Mouse (Mus musculus): ENCODE measurements around the gene Il17c. TPM values are rescaled to one million over a fixed set of nuclear protein-coding genes. Genes with fewer than 3 reads are reported as not detected.

Il17c gene
- polyA plus RNA-seq, 1 experiment: 0.12 TPM

DNA sequence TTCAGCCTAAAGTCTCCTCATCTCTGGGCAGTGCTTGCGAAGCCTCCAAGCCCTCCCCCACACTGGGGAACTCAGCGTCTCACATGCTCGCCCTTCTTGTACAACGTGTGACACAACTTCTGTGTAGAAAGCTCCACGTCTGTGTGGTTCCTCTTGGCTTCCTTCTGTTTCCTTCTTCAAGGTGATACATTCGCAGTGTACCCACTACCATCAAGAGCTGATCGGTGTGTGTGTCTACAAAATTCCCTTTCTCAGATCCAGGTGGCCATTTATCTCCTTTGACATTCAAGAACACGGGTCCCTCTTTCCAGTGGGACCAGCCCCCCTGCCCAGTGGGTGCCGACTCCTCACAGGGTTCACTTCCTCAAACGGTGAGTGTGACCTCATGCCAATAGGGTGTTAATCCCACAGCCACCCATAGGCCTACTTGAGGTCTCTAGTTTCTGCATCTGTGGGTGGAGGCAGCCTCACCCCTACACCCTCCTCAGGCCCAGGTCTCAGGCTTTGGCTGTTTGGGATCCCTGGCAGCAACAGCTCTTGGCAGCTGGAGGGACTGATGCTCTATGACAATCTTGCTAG is 8.3 kb downstream of the Il17c start:
- Histone ChIP-seq H3K79me3 (ENCODE audit: low read depth) (no peaks in the 10 kb centered on the region), H3K79me2 (ENCODE audit: control insufficient read depth, insufficient read depth) (no peaks in the 10 kb centered on the region), H3K27me3 (ENCODE audit: control insufficient read depth, insufficient read depth, insufficient read length) (peaks cover 3% of the 10 kb centered on the region), H3K36me3 (ENCODE audit: control insufficient read depth, insufficient read depth) (no peaks in the 10 kb centered on the region), H3ac (ENCODE audit: control insufficient read depth, insufficient read length, low read depth) (no peak overlapping the region), H3K4me3 (ENCODE audit: insufficient read depth, poor library complexity, severe bottlenecking) (no peak overlapping the region)
- TF ChIP-seq FOSL1 (IDR thresholded peaks at IDR 0.05; ENCODE audit: insufficient read depth, low read length, poor library complexity, severe bottlenecking): no peak
- no peak for TF ChIP-seq CTCF (IDR thresholded peaks at IDR 0.05; ENCODE audit: control insufficient read depth, insufficient read depth, insufficient read length)
- TF ChIP-seq MYOG (IDR thresholded peaks at IDR 0.05; ENCODE audit: control insufficient read depth, extremely low read depth, insufficient read length): no peak
- no peak for TF ChIP-seq USF1 (IDR thresholded peaks at IDR 0.05; ENCODE audit: low read depth)
- no peak for TF ChIP-seq MYOD1 (IDR thresholded peaks at IDR 0.05; ENCODE audit: control insufficient read depth, insufficient read length, low read depth)
- TF ChIP-seq MAX (IDR thresholded peaks at IDR 0.05): no peak
- TF ChIP-seq CEBPB (IDR thresholded peaks at IDR 0.05; ENCODE audit: low read depth): no peak

DNA sequence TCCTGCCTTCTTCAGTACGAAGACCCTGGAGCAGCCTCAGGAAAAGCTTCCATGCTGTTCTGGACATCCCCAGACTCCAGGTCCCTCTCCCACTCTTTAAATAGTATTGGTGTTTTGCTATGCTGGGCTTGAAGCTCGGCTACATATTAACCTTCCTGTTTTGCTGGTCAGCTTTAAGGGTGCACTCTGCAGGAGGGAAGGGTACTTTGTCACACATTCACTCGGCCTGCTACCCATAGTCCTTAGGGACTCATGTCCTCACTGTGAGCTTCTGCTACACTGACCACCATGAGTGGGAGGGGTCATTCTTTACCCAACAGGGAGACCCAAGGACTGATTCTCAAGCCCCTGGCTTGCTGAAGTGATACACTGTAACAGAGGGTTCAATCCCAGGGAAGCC is 8.8 kb downstream of the Il17c start:
- no peak overlapping the region for H3K4me3 ChIP-seq (ENCODE audit: insufficient read depth, poor library complexity, severe bottlenecking)
- no peak overlapping the region for H3ac ChIP-seq (ENCODE audit: control insufficient read depth, insufficient read length, low read depth)
- TF ChIP-seq MAX (IDR thresholded peaks at IDR 0.05): no peak
- no peak for TF ChIP-seq USF1 (IDR thresholded peaks at IDR 0.05; ENCODE audit: low read depth)
- no peak for TF ChIP-seq MYOG (IDR thresholded peaks at IDR 0.05; ENCODE audit: control insufficient read depth, extremely low read depth, insufficient read length)
- TF ChIP-seq FOSL1 (IDR thresholded peaks at IDR 0.05; ENCODE audit: insufficient read depth, low read length, poor library complexity, severe bottlenecking): no peak
- TF ChIP-seq CTCF (IDR thresholded peaks at IDR 0.05; ENCODE audit: control insufficient read depth, insufficient read depth, insufficient read length): no peak
- no peak for TF ChIP-seq MYOD1 (IDR thresholded peaks at IDR 0.05; ENCODE audit: control insufficient read depth, insufficient read length, low read depth)
- no peak for TF ChIP-seq CEBPB (IDR thresholded peaks at IDR 0.05; ENCODE audit: low read depth)
- H3K27me3 ChIP-seq (ENCODE audit: control insufficient read depth, insufficient read depth, insufficient read length): peaks cover 3% of the 10 kb centered on the region
- no peaks in the 10 kb centered on the region for H3K36me3 ChIP-seq (ENCODE audit: control insufficient read depth, insufficient read depth)
- H3K79me3 ChIP-seq (ENCODE audit: low read depth): no peaks in the 10 kb centered on the region
- no peaks in the 10 kb centered on the region for H3K79me2 ChIP-seq (ENCODE audit: control insufficient read depth, insufficient read depth)

DNA sequence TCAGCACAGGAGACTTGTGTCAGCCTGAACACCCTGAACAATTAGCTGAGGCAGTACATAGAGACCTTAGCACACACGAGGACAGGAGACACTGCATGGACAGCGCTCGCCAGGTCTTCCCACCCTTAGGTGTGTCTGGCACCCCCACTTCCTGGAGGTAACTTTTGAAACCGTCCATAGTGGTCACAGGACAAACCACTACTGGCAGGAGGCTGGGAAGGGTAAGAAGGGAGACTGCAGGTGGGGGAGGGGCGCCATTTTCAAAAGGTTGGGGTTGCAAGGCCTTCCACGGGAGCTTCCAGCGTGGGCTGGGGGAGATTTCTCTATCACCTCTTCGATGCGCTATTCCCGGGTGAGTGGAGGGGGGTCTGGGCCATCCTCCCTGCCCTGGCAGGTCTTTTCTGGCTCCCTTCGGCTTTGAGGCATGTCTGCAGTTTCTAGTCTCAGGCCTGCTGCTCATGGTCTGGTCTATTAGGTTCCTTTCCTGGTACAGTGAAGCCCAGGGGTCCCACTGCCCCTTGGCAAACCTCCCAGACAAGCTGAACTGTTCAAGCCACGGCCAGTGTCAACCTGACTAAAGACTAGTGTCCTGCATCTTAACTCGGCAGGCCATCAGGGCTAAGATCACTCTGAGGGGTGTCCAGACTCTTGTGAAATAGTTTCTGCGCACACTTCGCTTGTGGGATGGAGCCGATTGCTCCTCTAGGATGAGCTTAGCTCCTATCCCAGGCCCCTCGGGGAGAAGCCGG is 10.0 kb downstream of the Il17c start:
- no peak overlapping the region for H3ac ChIP-seq (ENCODE audit: control insufficient read depth, insufficient read length, low read depth)
- no peak overlapping the region for H3K4me3 ChIP-seq (ENCODE audit: insufficient read depth, poor library complexity, severe bottlenecking)
- no peaks in the 10 kb centered on the region for H3K79me3 ChIP-seq (ENCODE audit: low read depth)
- no peaks in the 10 kb centered on the region for H3K79me2 ChIP-seq (ENCODE audit: control insufficient read depth, insufficient read depth)
- TF ChIP-seq MYOD1 (IDR thresholded peaks at IDR 0.05; ENCODE audit: control insufficient read depth, insufficient read length, low read depth): no peak
- no peak for TF ChIP-seq CEBPB (IDR thresholded peaks at IDR 0.05; ENCODE audit: low read depth)
- no peak for TF ChIP-seq MYOG (IDR thresholded peaks at IDR 0.05; ENCODE audit: control insufficient read depth, extremely low read depth, insufficient read length)
- TF ChIP-seq FOSL1 (IDR thresholded peaks at IDR 0.05; ENCODE audit: insufficient read depth, low read length, poor library complexity, severe bottlenecking): no peak
- TF ChIP-seq CTCF (IDR thresholded peaks at IDR 0.05; ENCODE audit: control insufficient read depth, insufficient read depth, insufficient read length): no peak
- no peak for TF ChIP-seq MAX (IDR thresholded peaks at IDR 0.05)
- H3K36me3 ChIP-seq (ENCODE audit: control insufficient read depth, insufficient read depth): no peaks in the 10 kb centered on the region
- H3K27me3 ChIP-seq (ENCODE audit: control insufficient read depth, insufficient read depth, insufficient read length): peaks cover 3% of the 10 kb centered on the region

DNA sequence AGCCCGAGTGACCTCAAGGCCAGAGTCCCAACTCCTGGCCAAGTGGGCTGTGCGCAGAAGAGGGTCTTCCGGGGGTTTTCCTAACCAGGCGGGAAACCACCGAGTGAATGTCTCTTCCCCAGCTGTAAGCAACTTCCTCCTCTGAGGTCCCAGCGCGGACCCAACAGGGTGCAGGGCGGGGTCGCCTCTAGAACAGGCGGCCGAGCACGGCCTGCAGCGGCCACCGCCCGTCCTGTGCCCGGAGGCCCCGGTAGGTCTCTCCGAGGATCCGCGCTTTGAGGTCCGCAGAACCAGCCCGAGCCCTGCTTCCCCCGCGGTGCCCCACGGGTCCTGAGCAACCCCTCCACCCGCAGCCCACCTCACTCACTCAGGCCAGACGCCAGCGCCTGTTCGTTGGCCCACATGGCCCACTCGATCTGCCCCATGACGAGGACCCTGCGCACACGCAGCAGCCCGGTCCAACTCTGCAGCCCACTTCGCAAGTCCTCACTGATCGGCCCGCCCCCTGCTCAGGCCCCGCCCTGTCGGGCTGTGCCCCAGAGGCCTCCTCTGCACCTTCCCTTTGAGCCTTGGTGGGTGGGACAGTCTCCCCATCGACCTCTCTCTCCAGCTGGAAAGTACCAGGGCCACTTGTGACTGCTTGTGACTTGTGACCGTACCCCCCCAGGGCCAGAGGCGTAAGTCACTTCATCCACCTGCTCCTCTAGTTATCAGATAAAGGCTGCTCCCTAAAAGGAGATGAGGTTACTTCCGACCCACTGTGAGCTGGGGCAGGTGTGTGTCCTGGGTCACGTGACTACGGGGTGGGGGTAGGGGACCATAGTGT is 10.8 kb downstream of the Il17c start, which contains the start of gene Cyba:
Cyba (minus strand) TSS at position 488 of the 826 bp plus-strand sequence.
- Histone ChIP-seq H3K36me3 (ENCODE audit: control insufficient read depth, insufficient read depth) (no peaks in the 10 kb centered on the region), H3K4me3 (ENCODE audit: insufficient read depth, poor library complexity, severe bottlenecking) (no peak within 1 kb of the TSS), H3K27me3 (ENCODE audit: control insufficient read depth, insufficient read depth, insufficient read length) (peaks cover 3% of the 10 kb centered on the region), H3K79me3 (ENCODE audit: low read depth) (no peaks in the 10 kb centered on the region), H3ac (ENCODE audit: control insufficient read depth, insufficient read length, low read depth) (no peak within 1 kb of the TSS), H3K79me2 (ENCODE audit: control insufficient read depth, insufficient read depth) (no peaks in the 10 kb centered on the region)
- TF ChIP-seq USF1 (IDR thresholded peaks at IDR 0.05; ENCODE audit: low read depth) (no peak), CEBPB (IDR thresholded peaks at IDR 0.05; ENCODE audit: low read depth) (no peak), MYOG (IDR thresholded peaks at IDR 0.05; ENCODE audit: control insufficient read depth, extremely low read depth, insufficient read length) (no peak), MAX (IDR thresholded peaks at IDR 0.05) (no peak), FOSL1 (IDR thresholded peaks at IDR 0.05; ENCODE audit: insufficient read depth, low read length, poor library complexity, severe bottlenecking) (no peak), MYOD1 (IDR thresholded peaks at IDR 0.05; ENCODE audit: control insufficient read depth, insufficient read length, low read depth) (no peak), CTCF (IDR thresholded peaks at IDR 0.05; ENCODE audit: control insufficient read depth, insufficient read depth, insufficient read length) (no peak)

DNA sequence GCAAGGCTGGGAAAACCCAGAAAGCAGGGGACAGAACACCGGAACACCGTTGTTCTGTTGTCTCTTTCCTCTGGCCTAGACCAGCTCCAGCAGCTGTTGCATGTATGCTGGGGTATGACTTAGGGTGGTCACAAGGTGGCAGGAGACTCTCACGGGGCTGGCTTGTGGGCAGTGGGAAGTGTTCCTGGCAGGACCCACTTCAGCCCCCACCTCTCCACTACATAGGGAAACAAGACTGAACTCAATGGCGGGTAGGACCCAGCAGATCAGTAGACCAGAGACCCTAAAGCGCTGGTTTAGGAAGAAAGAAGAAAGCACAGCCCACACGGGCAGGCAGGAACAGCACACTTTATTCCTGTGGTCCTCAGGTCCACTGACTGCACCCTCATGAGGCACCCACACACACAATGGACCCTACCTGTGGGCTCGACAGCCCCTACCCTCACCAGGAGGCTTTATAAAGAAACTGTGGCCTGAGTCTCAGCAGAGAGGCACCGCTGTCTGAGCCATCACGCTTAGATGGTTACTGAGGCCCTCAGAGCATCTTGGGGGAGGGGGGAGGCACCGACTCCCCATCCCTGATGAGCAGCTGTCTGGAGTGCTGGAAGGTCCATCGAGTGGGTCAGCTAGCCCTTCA is 11.6 kb downstream of the Il17c start:
- no peaks in the 10 kb centered on the region for H3K79me3 ChIP-seq (ENCODE audit: low read depth)
- peaks cover 3% of the 10 kb centered on the region for H3K27me3 ChIP-seq (ENCODE audit: control insufficient read depth, insufficient read depth, insufficient read length)
- H3K4me3 ChIP-seq (ENCODE audit: insufficient read depth, poor library complexity, severe bottlenecking): no peak overlapping the region
- H3K36me3 ChIP-seq (ENCODE audit: control insufficient read depth, insufficient read depth): no peaks in the 10 kb centered on the region
- no peak overlapping the region for H3ac ChIP-seq (ENCODE audit: control insufficient read depth, insufficient read length, low read depth)
- TF ChIP-seq CTCF (IDR thresholded peaks at IDR 0.05; ENCODE audit: control insufficient read depth, insufficient read depth, insufficient read length) (no peak), MAX (IDR thresholded peaks at IDR 0.05) (no peak), USF1 (IDR thresholded peaks at IDR 0.05; ENCODE audit: low read depth) (no peak), MYOG (IDR thresholded peaks at IDR 0.05; ENCODE audit: control insufficient read depth, extremely low read depth, insufficient read length) (no peak), CEBPB (IDR thresholded peaks at IDR 0.05; ENCODE audit: low read depth) (no peak), FOSL1 (IDR thresholded peaks at IDR 0.05; ENCODE audit: insufficient read depth, low read length, poor library complexity, severe bottlenecking) (no peak), MYOD1 (IDR thresholded peaks at IDR 0.05; ENCODE audit: control insufficient read depth, insufficient read length, low read depth) (no peak)
- H3K79me2 ChIP-seq (ENCODE audit: control insufficient read depth, insufficient read depth): no peaks in the 10 kb centered on the region

All from C2C12 (cell line).